Mouse (Mus musculus): Measurements from ENCODE around the gene H2-Aa. TPM values are rescaled to one million over a fixed set of nuclear protein-coding genes. Genes with fewer than 3 reads are reported as not detected.

H2-Aa gene
- polyA plus RNA-seq, 1 experiment from 2014 or later = 18.9 TPM

GRCm38 (mm10) chr17:34281836-34282235 is 5.8 kb downstream of the H2-Aa start:
- H3K36me3 ChIP-seq = no peaks in the 10 kb centered on the region
- H3K4me3 ChIP-seq = no peak overlapping the region
- 57% methylated on average over 1 of the region's 1 CpGs for WGBS
- H3K4me2 ChIP-seq = no peak overlapping the region
- ATAC-seq (ENCODE audit: borderline replicate concordance, extremely low read depth, low FRiP score, low TSS enrichment) = no peak
- H3K9me3 ChIP-seq = no peaks in the 10 kb centered on the region
- H3K4me1 ChIP-seq = no peaks in the 10 kb centered on the region
- H3K27ac ChIP-seq = no peak overlapping the region
- no peaks in the 10 kb centered on the region; the same call in 1 of the 2 replicates for H3K27me3 ChIP-seq
- no peak overlapping the region for H3K9ac ChIP-seq

- no peaks in the 10 kb centered on the region; the same call in 1 of the 2 replicates for H3K27me3 ChIP-seq
- H3K9ac ChIP-seq = no peak overlapping the region
- H3K4me1 ChIP-seq = no peaks in the 10 kb centered on the region
- H3K4me2 ChIP-seq = no peak overlapping the region
- no peak; the same call in 1 of the 2 replicates for ATAC-seq (ENCODE audit: borderline replicate concordance, extremely low read depth, low FRiP score, low TSS enrichment)
- WGBS = 73% methylated on average over 1 of the region's 1 CpGs
- no peak overlapping the region for H3K27ac ChIP-seq
- no peak overlapping the region for H3K4me3 ChIP-seq
- H3K9me3 ChIP-seq = no peaks in the 10 kb centered on the region
- H3K36me3 ChIP-seq = no peaks in the 10 kb centered on the region
Observed at GRCm38 (mm10) chr17:34280499-34281038, 7.1 kb downstream of the H2-Aa start.

GRCm38 (mm10) chr17:34272102-34272501 is 15.5 kb downstream of the H2-Aa start:
- no peaks in the 10 kb centered on the region for H3K36me3 ChIP-seq
- H3K4me1 ChIP-seq = no peaks in the 10 kb centered on the region
- H3K4me3 ChIP-seq = no peak overlapping the region
- ATAC-seq (ENCODE audit: borderline replicate concordance, extremely low read depth, low FRiP score, low TSS enrichment) = no peak
- 70% methylated on average over 1 of the region's 1 CpGs for WGBS
- no peak overlapping the region for H3K9ac ChIP-seq
- H3K9me3 ChIP-seq = no peaks in the 10 kb centered on the region
- H3K4me2 ChIP-seq = no peak overlapping the region
- no peak overlapping the region for H3K27ac ChIP-seq
- no peaks in the 10 kb centered on the region for H3K27me3 ChIP-seq

GRCm38 (mm10) chr17:34270940-34271339 is 16.7 kb downstream of the H2-Aa start:
- H3K4me3 ChIP-seq = no peak overlapping the region
- H3K9ac ChIP-seq = no peak overlapping the region
- ATAC-seq (ENCODE audit: borderline replicate concordance, extremely low read depth, low FRiP score, low TSS enrichment) = no peak
- no peak overlapping the region for H3K4me2 ChIP-seq
- no peaks in the 10 kb centered on the region for H3K9me3 ChIP-seq
- no peaks in the 10 kb centered on the region for H3K36me3 ChIP-seq
- no peak overlapping the region for H3K27ac ChIP-seq
- H3K4me1 ChIP-seq = no peaks in the 10 kb centered on the region
- WGBS = 73% methylated on average over 2 of the region's 2 CpGs
- H3K27me3 ChIP-seq = no peaks in the 10 kb centered on the region

GRCm38 (mm10) chr17:34270230-34270629 is 17.4 kb downstream of the H2-Aa start:
- Histone ChIP-seq H3K4me2 (no peak overlapping the region), H3K4me1 (no peaks in the 10 kb centered on the region), H3K36me3 (no peaks in the 10 kb centered on the region), H3K4me3 (no peak overlapping the region), H3K27ac (no peak overlapping the region), H3K9me3 (no peaks in the 10 kb centered on the region), H3K27me3 (peaks cover 4% of the 10 kb centered on the region), H3K9ac (no peak overlapping the region)
- WGBS = 68% methylated on average over 2 of the region's 2 CpGs
- no peak for ATAC-seq (ENCODE audit: borderline replicate concordance, extremely low read depth, low FRiP score, low TSS enrichment)

GRCm38 (mm10) chr17:34269817-34270216 is 17.8 kb downstream of the H2-Aa start:
- H3K4me2 ChIP-seq = no peak overlapping the region
- H3K9ac ChIP-seq = no peak overlapping the region
- no peaks in the 10 kb centered on the region for H3K9me3 ChIP-seq
- no peak overlapping the region for H3K4me3 ChIP-seq
- no peak for ATAC-seq (ENCODE audit: borderline replicate concordance, extremely low read depth, low FRiP score, low TSS enrichment)
- no peak overlapping the region for H3K27ac ChIP-seq
- 51% methylated on average over 4 of the region's 4 CpGs for WGBS
- H3K36me3 ChIP-seq = no peaks in the 10 kb centered on the region
- peaks cover 8% of the 10 kb centered on the region for H3K27me3 ChIP-seq
- H3K4me1 ChIP-seq = peaks cover 4% of the 10 kb centered on the region

- Histone ChIP-seq H3K4me2 (no peak overlapping the region), H3K27me3 (peaks cover 19% of the 10 kb centered on the region), H3K9ac (no peak overlapping the region), H3K27ac (no peak overlapping the region), H3K36me3 (no peaks in the 10 kb centered on the region), H3K4me3 (no peak overlapping the region), H3K4me1 (peaks cover 14% of the 10 kb centered on the region), H3K9me3 (no peaks in the 10 kb centered on the region)
- ATAC-seq (ENCODE audit: borderline replicate concordance, extremely low read depth, low FRiP score, low TSS enrichment) = no peak
- 88% methylated on average over 2 of the region's 2 CpGs for WGBS
Observed at GRCm38 (mm10) chr17:34268748-34269147, 18.9 kb downstream of the H2-Aa start.

- WGBS = 50% methylated on average over 2 of the region's 2 CpGs
- peaks cover 24% of the 10 kb centered on the region for H3K27me3 ChIP-seq
- no peaks in the 10 kb centered on the region for H3K36me3 ChIP-seq
- H3K4me3 ChIP-seq = no peak overlapping the region
- ATAC-seq (ENCODE audit: borderline replicate concordance, extremely low read depth, low FRiP score, low TSS enrichment) = no peak
- H3K4me2 ChIP-seq = no peak overlapping the region
- H3K9ac ChIP-seq = no peak overlapping the region
- H3K4me1 ChIP-seq = peaks cover 18% of the 10 kb centered on the region
- no peak overlapping the region for H3K27ac ChIP-seq
- H3K9me3 ChIP-seq = no peaks in the 10 kb centered on the region
Observed at GRCm38 (mm10) chr17:34268262-34268661, 19.4 kb downstream of the H2-Aa start.

- Histone ChIP-seq H3K27ac (no peak overlapping the region), H3K4me3 (peak overlapping the region; percentile 43), H3K9ac (peak overlapping the region; percentile 31; the same call in 1 of the 2 replicates), H3K4me2 (peak overlapping the region; percentile 86), H3K4me1 (peaks cover 21% of the 10 kb centered on the region), H3K9me3 (no peaks in the 10 kb centered on the region), H3K36me3 (no peaks in the 10 kb centered on the region), H3K27me3 (peaks cover 41% of the 10 kb centered on the region)
- ATAC-seq (ENCODE audit: borderline replicate concordance, extremely low read depth, low FRiP score, low TSS enrichment) = peak; percentile 40; the same call in 1 of the 2 replicates
- WGBS = under 1% methylated on average over 63 of the region's 93 CpGs
Observed at GRCm38 (mm10) chr17:34264452-34265351, 22.9 kb downstream of the H2-Aa start.

- no peak overlapping the region for H3K9ac ChIP-seq
- no peak overlapping the region for H3K27ac ChIP-seq
- H3K4me2 ChIP-seq = peak overlapping the region; percentile 86
- 7% methylated on average over 14 of the region's 14 CpGs for WGBS
- H3K36me3 ChIP-seq = no peaks in the 10 kb centered on the region
- peaks cover 21% of the 10 kb centered on the region for H3K4me1 ChIP-seq
- H3K27me3 ChIP-seq = peaks cover 49% of the 10 kb centered on the region
- no peak for ATAC-seq (ENCODE audit: borderline replicate concordance, extremely low read depth, low FRiP score, low TSS enrichment)
- peak overlapping the region; percentile 43 for H3K4me3 ChIP-seq
- no peaks in the 10 kb centered on the region for H3K9me3 ChIP-seq
Observed at GRCm38 (mm10) chr17:34263811-34264371, 23.7 kb downstream of the H2-Aa start.

- ATAC-seq (ENCODE audit: borderline replicate concordance, extremely low read depth, low FRiP score, low TSS enrichment) = peak; percentile 68; the same call in 1 of the 2 replicates
- Histone ChIP-seq H3K36me3 (no peaks in the 10 kb centered on the region), H3K9me3 (no peaks in the 10 kb centered on the region), H3K9ac (no peak overlapping the region), H3K4me3 (peak overlapping the region; percentile 43), H3K4me1 (peaks cover 21% of the 10 kb centered on the region), H3K4me2 (peak overlapping the region; percentile 86), H3K27me3 (peaks cover 52% of the 10 kb centered on the region), H3K27ac (no peak overlapping the region)
- WGBS = 0% methylated on average over 8 of the region's 8 CpGs
Observed at GRCm38 (mm10) chr17:34263068-34263467, 24.6 kb downstream of the H2-Aa start.

- H3K9ac ChIP-seq = no peak overlapping the region
- no peaks in the 10 kb centered on the region for H3K36me3 ChIP-seq
Observed at GRCm38 (mm10) chr17:34261502-34261901, 26.1 kb downstream of the H2-Aa start.

More at GRCm38 (mm10) chr17:34261502-34261901, 26.1 kb downstream of the H2-Aa start:
- no peak overlapping the region for H3K27ac ChIP-seq
- no peak overlapping the region for H3K4me3 ChIP-seq
- WGBS = 23% methylated on average over 4 of the region's 4 CpGs
- H3K4me1 ChIP-seq = peaks cover 21% of the 10 kb centered on the region
- peak; percentile 53; the same call in 1 of the 2 replicates for ATAC-seq (ENCODE audit: borderline replicate concordance, extremely low read depth, low FRiP score, low TSS enrichment)
- no peak overlapping the region for H3K4me2 ChIP-seq
- H3K9me3 ChIP-seq = no peaks in the 10 kb centered on the region
- peaks cover 55% of the 10 kb centered on the region for H3K27me3 ChIP-seq

All from lung, embryonic 15.5 days (tissue).